In genomic region chr10:68723568-68724360, GRCm38 (mm10) we compare ENCODE assay signal across 7 mouse cellular contexts. TPM values are rescaled to one million over a fixed set of nuclear protein-coding genes. Genes with fewer than 3 reads are reported as not detected.
A peak's percentile ranks its signal among the peaks of the same experiment; 100 is the strongest.
DNase-seq lines count a peak whose midpoint lies in the region; ATAC-seq and TF ChIP-seq lines count a peak whose summit lies in the region.

Tmem26 (plus strand) TSS chr10:68723646.

- peak; percentile 27 for DNase-seq in Muller cell, postnatal 12 days (ENCODE audit: inconsistent ontology term)
- peak; percentile 33 for DNase-seq in brain, embryonic 14.5 days (ENCODE audit: low read depth)
- DNase-seq in gastrocnemius, postnatal 36 days: peak; percentile 19 to 22
- DNase-seq in lung, embryonic 14.5 days: peak; percentile 78
- DNase-seq in ovary, postnatal 10 days (ENCODE audit: low spot score): peak; percentile 9
- DNase-seq in right cerebral cortex, adult 18-20 months: no peak

- intact Hi-C loops in gastrocnemius, postnatal 36 days (cut with DNase I): no loop called here

- H3K27ac ChIP-seq in intestine, embryonic 16.5 days (ENCODE audit: low read length): no peak within 1 kb of the TSS
- H3K27ac ChIP-seq in lung, embryonic 14.5 days (ENCODE audit: low read depth): no peak within 1 kb of the TSS

- no peak for TF ChIP-seq CTCF in brain, embryonic 14.5 days (IDR thresholded peaks at IDR 0.05; ENCODE audit: borderline replicate concordance, extremely low read depth, insufficient read depth, insufficient read length)
- TF ChIP-seq CTCF in lung, embryonic 14.5 days (IDR thresholded peaks at IDR 0.05; ENCODE audit: low read depth): no peak

- WGBS in intestine, embryonic 16.5 days: 2% methylated on average over 32 of the region's 32 CpGs
- under 1% methylated on average over 32 of the region's 32 CpGs for WGBS in lung, embryonic 14.5 days

- no peaks in the 10 kb centered on the region for H3K36me3 ChIP-seq in intestine, embryonic 16.5 days (ENCODE audit: control insufficient read depth, insufficient read depth, low read length)
- H3K36me3 ChIP-seq in lung, embryonic 14.5 days (ENCODE audit: insufficient read depth): no peaks in the 10 kb centered on the region

- peak within 1 kb of the TSS; percentile 75 for H3K9ac ChIP-seq in intestine, embryonic 16.5 days (ENCODE audit: low read depth, low read length)
- peak within 1 kb of the TSS; percentile 55 for H3K9ac ChIP-seq in lung, embryonic 14.5 days

- peak within 1 kb of the TSS; percentile 61 for H3K4me3 ChIP-seq in intestine, embryonic 16.5 days (ENCODE audit: low read length)
- peak within 1 kb of the TSS; percentile 55 for H3K4me3 ChIP-seq in lung, embryonic 14.5 days (ENCODE audit: low read depth, low read length)

- no peaks in the 10 kb centered on the region for H3K9me3 ChIP-seq in intestine, embryonic 16.5 days (ENCODE audit: control insufficient read depth, low read length)
- H3K9me3 ChIP-seq in lung, embryonic 14.5 days (ENCODE audit: low read depth, low read length): no peaks in the 10 kb centered on the region

- peak within 1 kb of the TSS; percentile 93 for H3K4me2 ChIP-seq in intestine, embryonic 16.5 days (ENCODE audit: low read depth, low read length)
- H3K4me2 ChIP-seq in lung, embryonic 14.5 days: peak within 1 kb of the TSS; percentile 98

- TF ChIP-seq POLR2A in brain, embryonic 14.5 days (IDR thresholded peaks at IDR 0.05; ENCODE audit: borderline replicate concordance, extremely low read depth, insufficient read depth, insufficient read length, poor library complexity, severe bottlenecking): no peak

- H3K4me1 ChIP-seq in intestine, embryonic 16.5 days (ENCODE audit: control insufficient read depth, insufficient read depth, low read length): peaks cover 8% of the 10 kb centered on the region; the same call in 1 of the 2 replicates
- H3K4me1 ChIP-seq in lung, embryonic 14.5 days (ENCODE audit: insufficient read depth): 0 out of 2 replicates have a peak, but pooled peaks cover 3% of the 10 kb centered on the region

- no peaks in the 10 kb centered on the region for H3K27me3 ChIP-seq in intestine, embryonic 16.5 days (replicated peaks; ENCODE audit: control insufficient read depth, insufficient read depth, low read length)
- H3K27me3 ChIP-seq in lung, embryonic 14.5 days (ENCODE audit: insufficient read depth, low read length): no peaks in the 10 kb centered on the region

- peak; percentile 81 for ATAC-seq in intestine, embryonic 16.5 days
- peak; percentile 88 for ATAC-seq in lung, embryonic 14.5 days (ENCODE audit: insufficient read depth)

RNA-seq across cellular contexts. Expression of gene Tmem26, which starts in this region (rescaled TPM):
- polyA plus RNA-seq in brain, embryonic 14.5 days (2012; rRNA removed): 3.9 and 5.4 TPM in 2 replicates
- under 1 TPM; 0.44 to 0.64 TPM for total RNA-seq in gastrocnemius, postnatal 36 days (2021)
- polyA plus RNA-seq in intestine, embryonic 16.5 days (2015; fragmentation: Nextera tagmentation; extraction: Ambion mirVana): 7.6 and 8.1 TPM in 2 replicates
- polyA plus RNA-seq in lung, embryonic 14.5 days (2014; fragmentation: Nextera tagmentation; extraction: Ambion mirVana): 7.0 and 7.6 TPM in 2 replicates

Comparison
In these comparisons a context has a peak if more than half of its experiments do, and no peak if none do; other contexts are left out.
1. Peak in DNase-seq in gastrocnemius, postnatal 36 days; RNA of the gene not detected or under 1 TPM.